Mouse (Mus musculus) layer of hippocampus, adult 18-20 months (tissue): ENCODE data around the gene Nup88. TPM values are rescaled to one million over a fixed set of nuclear protein-coding genes. Genes with fewer than 3 reads are reported as not detected.

Experiments
- DNase-seq, 2 experiments: peaks; one replicate each; pipeline ENCODE4 v3.0.0; 2022; ENCODE audit warnings: low spot score in 2 of 2
- long read RNA-seq: library from polyadenylated mRNA; stranded (forward); transcript quantifications from one replicate; pipeline ENCODE4 v2.0.0, GENCODE M21; 2021
- total RNA-seq, 2 experiments: library from RNA; stranded (reverse); gene quantifications; 2 replicates each; pipeline ENCODE4 v1.2.3; 2021

The Nup88 gene
- total RNA-seq = 10 to 100 TPM; 49.1 to 49.6 TPM
- long read RNA-seq, transcript Nup88-203 (17 exons, 2,453 nt) = minor isoform, 10 of 55 reads
- long read RNA-seq, transcript Nup88-202 (17 exons, 2,389 nt) = major isoform, 32 of 55 reads
- long read RNA-seq, partial matches to known transcripts = 2 of 55 reads
- long read RNA-seq, other reads (novel, unspliced or antisense) = 11 of 55 reads

- peak; percentile 92 to 97 for DNase-seq
These were observed at the start of gene Nup88, which contains the start of gene Rpain for GRCm38 (mm10) chr11:70969821-70970559. Gene Nup88, minus strand, starts transcription at chr11:70969973. Gene Rpain, plus strand, starts transcription at chr11:70970213.

GRCm38 (mm10) chr11:71018416-71019200 lies 48.8 kb upstream of the Nup88 start:
- DNase-seq = no peak

- DNase-seq = no peak
These were observed 47.3 kb upstream of the Nup88 start for GRCm38 (mm10) chr11:71017051-71017450.

GRCm38 (mm10) chr11:71012743-71013142 lies 43.0 kb upstream of the Nup88 start:
- DNase-seq = no peak

- DNase-seq = no peak
These were observed 38.5 kb upstream of the Nup88 start for GRCm38 (mm10) chr11:71008321-71008720.

GRCm38 (mm10) chr11:71007831-71008230 lies 38.1 kb upstream of the Nup88 start:
- DNase-seq = no peak

GRCm38 (mm10) chr11:71007026-71007425 lies 37.3 kb upstream of the Nup88 start:
- DNase-seq = no peak

- no peak for DNase-seq
These were observed 35.3 kb upstream of the Nup88 start for GRCm38 (mm10) chr11:71005046-71005445.

GRCm38 (mm10) chr11:71004316-71004773 lies 34.6 kb upstream of the Nup88 start, which contains the start of gene Dhx33:
Gene Dhx33, minus strand, starts transcription at chr11:71004437.
- peak; percentile 96 to 99 for DNase-seq

- no peak for DNase-seq
These were observed 34.0 kb upstream of the Nup88 start for GRCm38 (mm10) chr11:71003611-71004315.

GRCm38 (mm10) chr11:71001167-71001566 lies 31.4 kb upstream of the Nup88 start:
- peak; percentile 61 to 90 for DNase-seq

GRCm38 (mm10) chr11:70982557-70983228 lies 12.9 kb upstream of the Nup88 start, which contains the start of gene C1qbp:
Gene C1qbp, minus strand, starts transcription at chr11:70983026.
- peak; percentile 88 to 94 for DNase-seq

- no peak for DNase-seq
These were observed 12.3 kb upstream of the Nup88 start for GRCm38 (mm10) chr11:70982030-70982429.

GRCm38 (mm10) chr11:70980751-70981510 lies 11.2 kb upstream of the Nup88 start:
- no peak for DNase-seq

GRCm38 (mm10) chr11:70980232-70980631 lies 10.5 kb upstream of the Nup88 start:
- no peak for DNase-seq

GRCm38 (mm10) chr11:70977293-70977692 lies 7.5 kb upstream of the Nup88 start:
- DNase-seq = no peak

GRCm38 (mm10) chr11:70975193-70975592 lies 5.4 kb upstream of the Nup88 start:
- DNase-seq = peak in 1 of 2 experiments; percentile 68

- DNase-seq = no peak
These were observed 4.2 kb upstream of the Nup88 start for GRCm38 (mm10) chr11:70973947-70974346.

GRCm38 (mm10) chr11:70972586-70972985 lies 2.8 kb upstream of the Nup88 start:
- no peak for DNase-seq
